Mouse (Mus musculus) heart, adult 2 months (tissue): ENCODE results near the gene Tmem206.

Source experiments
- CTCF ChIP-seq: fragments of 200-600 bp; IDR thresholded peaks from 2 replicates; pipeline ENCODE4 v1.8.1; 2022; ENCODE audit warnings: antibody characterized with exemption, mild to moderate bottlenecking, moderate library complexity
- POLR2A ChIP-seq: fragments of 200-500 bp; IDR thresholded peaks from 2 replicates; pipeline ENCODE4 v1.6.1; 2011; ENCODE audit warnings: mild to moderate bottlenecking, low read depth, low read length, control low read depth; ENCODE audit not compliant: insufficient read depth

DNA sequence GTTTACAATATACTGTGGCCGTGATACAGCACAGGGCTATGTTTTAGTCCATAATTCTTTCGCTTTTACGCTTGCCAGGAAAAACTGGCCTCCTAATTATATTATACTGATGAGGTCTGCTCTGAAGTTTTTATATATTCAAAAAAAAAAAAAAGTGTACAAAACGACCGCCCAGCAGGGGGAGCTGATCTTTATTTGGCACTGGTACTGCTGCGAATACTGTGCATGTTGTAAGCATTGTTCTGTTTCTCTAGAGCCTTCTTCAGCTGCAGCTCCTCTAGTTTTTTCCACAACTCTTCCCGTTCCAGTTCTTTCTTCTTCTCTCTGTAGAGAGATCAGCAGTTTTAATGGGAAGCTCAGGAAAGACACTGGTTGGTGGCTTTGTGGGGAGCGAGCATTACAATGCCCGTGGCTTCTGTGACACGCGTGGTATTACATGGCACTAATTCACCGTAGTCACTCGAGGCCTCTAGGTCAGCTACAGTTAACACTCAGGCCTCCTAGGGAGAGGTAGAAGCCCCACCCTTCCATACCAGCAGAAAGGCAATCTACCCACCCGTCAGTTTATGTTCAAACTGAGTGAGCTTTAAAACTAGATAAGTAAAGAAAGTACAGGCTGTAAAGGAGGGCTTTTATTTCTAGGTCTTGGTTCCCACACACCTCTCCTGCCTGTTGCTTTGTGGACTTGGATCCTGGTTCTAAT is 27.2 kb downstream of the Tmem206 start:
- TF ChIP-seq POLR2A (no peak), CTCF (peak; percentile 73)
